Mouse (Mus musculus) left cerebral cortex, postnatal 36 days (tissue): Measurements from ENCODE around the gene Lmnb2. TPM values are rescaled to one million over a fixed set of nuclear protein-coding genes. Genes with fewer than 3 reads are reported as not detected.
A peak's percentile ranks its signal among the peaks of the same experiment; 100 is the strongest.

Source experiments
- DNase-seq, 2 experiments: peaks; one replicate each; pipeline ENCODE4 v3.0.0; 2021 to 2022; ENCODE audit warnings: low spot score in 2 of 2, mixed read lengths in 1 of 2
- intact Hi-C: fragments of 180-260 bp; cut with DNase I; formaldehyde crosslinking; loops from one replicate; pipeline ENCODE4 v1.15.1; 2025
- total RNA-seq, 2 experiments: library from RNA; stranded (reverse); gene quantifications; 2 replicates each; pipeline ENCODE4 v1.2.3; 2021

The Lmnb2 gene
- total RNA-seq, 2 experiments from 2014 or later: 17.6 to 21.2 TPM

GRCm38 (mm10) chr10:80904004-80904693, 13.9 kb downstream of the Lmnb2 start:
- intact Hi-C loops: no loop called here
- DNase-seq: no peak

- DNase-seq: no peak
- intact Hi-C loops: no loop called here
Observed at GRCm38 (mm10) chr10:80903282-80903681, 14.8 kb downstream of the Lmnb2 start.

- intact Hi-C loops: no loop called here
- no peak for DNase-seq
Observed at GRCm38 (mm10) chr10:80902273-80902940, 15.6 kb downstream of the Lmnb2 start.

- intact Hi-C loops: no loop called here
- no peak for DNase-seq
Observed at GRCm38 (mm10) chr10:80901409-80902272, 16.4 kb downstream of the Lmnb2 start.

- intact Hi-C loops: no loop called here
- DNase-seq: peak; percentile 99
Observed at GRCm38 (mm10) chr10:80900318-80901247, 17.5 kb downstream of the Lmnb2 start, which contains the start of gene Timm13. Timm13 (minus strand) TSS chr10:80900969.

GRCm38 (mm10) chr10:80899591-80900317, 18.3 kb downstream of the Lmnb2 start:
- intact Hi-C loops: no loop called here
- no peak for DNase-seq

- DNase-seq: no peak
- intact Hi-C loops: no loop called here
Observed at GRCm38 (mm10) chr10:80899074-80899473, 19.0 kb downstream of the Lmnb2 start.

- intact Hi-C loops: no loop called here
Observed at GRCm38 (mm10) chr10:80897861-80898510, 20.1 kb downstream of the Lmnb2 start.

GRCm38 (mm10) chr10:80896581-80897485, 21.2 kb downstream of the Lmnb2 start:
- intact Hi-C loops: no loop called here
- no peak for DNase-seq

More at GRCm38 (mm10) chr10:80897861-80898510, 20.1 kb downstream of the Lmnb2 start:
- DNase-seq: peak; percentile 67 to 77

GRCm38 (mm10) chr10:80895697-80896096, 22.3 kb downstream of the Lmnb2 start:
- intact Hi-C loops: no loop called here
- no peak for DNase-seq

GRCm38 (mm10) chr10:80895100-80895499, 22.9 kb downstream of the Lmnb2 start:
- DNase-seq: no peak
- intact Hi-C loops: no loop called here

- intact Hi-C loops: no loop called here
Observed at GRCm38 (mm10) chr10:80887181-80887580, 30.9 kb downstream of the Lmnb2 start.

GRCm38 (mm10) chr10:80881301-80881700, 36.7 kb downstream of the Lmnb2 start:
- DNase-seq: peak; percentile 45 to 51

More at GRCm38 (mm10) chr10:80887181-80887580, 30.9 kb downstream of the Lmnb2 start:
- no peak for DNase-seq

GRCm38 (mm10) chr10:80880901-80881300, 37.1 kb downstream of the Lmnb2 start:
- intact Hi-C loops: loop anchor here (2.0 kb wide), 1 partner anchor 134 kb away; no protein-coding TSS in a partner anchor
- no peak for DNase-seq

More at GRCm38 (mm10) chr10:80881301-80881700, 36.7 kb downstream of the Lmnb2 start:
- intact Hi-C loops: loop anchor here (2.0 kb wide), 1 partner anchor 134 kb away; no protein-coding TSS in a partner anchor

GRCm38 (mm10) chr10:80880131-80880641, 37.9 kb downstream of the Lmnb2 start:
- intact Hi-C loops: loop anchor here (2.0 kb wide), 1 partner anchor 133 kb away; no protein-coding TSS in a partner anchor

GRCm38 (mm10) chr10:80876594-80876993, 41.5 kb downstream of the Lmnb2 start:
- intact Hi-C loops: no loop called here

More at GRCm38 (mm10) chr10:80880131-80880641, 37.9 kb downstream of the Lmnb2 start:
- peak in 1 of 2 experiments; percentile 53 for DNase-seq

More at GRCm38 (mm10) chr10:80876594-80876993, 41.5 kb downstream of the Lmnb2 start:
- DNase-seq: no peak
